Mouse (Mus musculus) adrenal gland, postnatal 0 days (tissue): ENCODE data around the gene Tyw1. TPM values are rescaled to one million over a fixed set of nuclear protein-coding genes. Genes with fewer than 3 reads are reported as not detected.

Experiments used
- polyA plus RNA-seq: library from polyadenylated mRNA; unstranded; fragments of >200 nt; fragmentation: Nextera tagmentation; extraction: Ambion mirVana; gene quantifications from 2 replicates; pipeline ENCODE4 v1.2.1, GENCODE M21; 2015

The Tyw1 gene
- 17.2 and 28.8 TPM in 2 replicates for polyA plus RNA-seq

GRCm38 (mm10) chr5:130255017-130255720 lies at the start of gene Tyw1, which contains the start of gene Sbds:
TSS of gene Tyw1 (plus strand) at chr5:130255619.
TSS of gene Sbds (minus strand) at chr5:130255530.

GRCm38 (mm10) chr5:130216781-130217180 lies 38.6 kb upstream of the Tyw1 start, which contains the start of gene Tmem248:
TSS of gene Tmem248 (plus strand) at chr5:130217081.

GRCm38 (mm10) chr5:130369237-130369636 lies 113.8 kb downstream of the Tyw1 start, which contains the start of gene Caln1:
TSS of gene Caln1 (plus strand) at chr5:130369455.

GRCm38 (mm10) chr5:130384222-130384912 lies 128.9 kb downstream of the Tyw1 start, which contains the start of gene A330070K13Rik:
TSS of gene A330070K13Rik (minus strand) at chr5:130384631.

Other genes with a start within 250 kb of the Tyw1 start
- gene Asl, start 226.4 kb upstream of the Tyw1 start, polyA plus RNA-seq = 92.5 and 127 TPM in 2 replicates
- gene Crcp, start 226.3 kb upstream of the Tyw1 start, polyA plus RNA-seq = 38.0 and 54.7 TPM in 2 replicates
- gene Tpst1, start 182.3 kb upstream of the Tyw1 start, polyA plus RNA-seq = 69.9 and 78.5 TPM in 2 replicates
- gene Kctd7, start 110.8 kb upstream of the Tyw1 start, polyA plus RNA-seq = 4.8 and 5.1 TPM in 2 replicates
- 15.2 and 30.8 TPM in 2 replicates for gene Rabgef1, start 83.8 kb upstream of the Tyw1 start, polyA plus RNA-seq
- 35.6 and 41.4 TPM in 2 replicates for gene Tmem248, start 38.5 kb upstream of the Tyw1 start, polyA plus RNA-seq
- 76.2 and 103 TPM in 2 replicates for gene Sbds, start 89 bp upstream of the Tyw1 start, polyA plus RNA-seq
- 35.8 and 65.7 TPM in 2 replicates for gene Caln1, start 113.8 kb downstream of the Tyw1 start, polyA plus RNA-seq
- gene A330070K13Rik, start 129.0 kb downstream of the Tyw1 start, polyA plus RNA-seq = not detected in 2 replicates